Mouse (Mus musculus) hindbrain, embryonic 12.5 days (tissue): Measurements from ENCODE around the gene Mr1. TPM values are rescaled to one million over a fixed set of nuclear protein-coding genes. Genes with fewer than 3 reads are reported as not detected.

Experiments used
- ATAC-seq: fragments of 200-750 bp; cut with Nextera tagmentation; 2 replicates; pipeline ENCODE4 v1.8.0; 2017; ENCODE audit warnings: moderate TSS enrichment; ENCODE audit not compliant: low FRiP score
- H3K27ac ChIP-seq: fragments of 300-500 bp; sonication (generic); 2 replicates; pipeline ENCODE4 v1.5.1; 2016; ENCODE audit warnings: mild to moderate bottlenecking
- H3K27me3 ChIP-seq: fragments of 300-500 bp; sonication (generic); 2 replicates; pipeline ENCODE4 v1.6.1; 2016; ENCODE audit warnings: mild to moderate bottlenecking
- H3K36me3 ChIP-seq: fragments of 300-500 bp; sonication (generic); 2 replicates; pipeline ENCODE4 v1.6.1; 2016; ENCODE audit warnings: mild to moderate bottlenecking
- H3K4me1 ChIP-seq: fragments of 300-500 bp; sonication (generic); 2 replicates; pipeline ENCODE4 v1.6.1; 2016
- H3K4me2 ChIP-seq: fragments of 300-500 bp; sonication (generic); replicated peaks from 2 replicates; pipeline ENCODE4 v1.6.1; 2016; ENCODE audit warnings: mild to moderate bottlenecking
- H3K4me3 ChIP-seq: fragments of 300-500 bp; sonication (generic); 2 replicates; pipeline ENCODE4 v1.5.1; 2016; ENCODE audit warnings: mild to moderate bottlenecking
- H3K9ac ChIP-seq: fragments of 300-500 bp; sonication (generic); 2 replicates; pipeline ENCODE4 v1.6.1; 2016; ENCODE audit warnings: mild to moderate bottlenecking, moderate library complexity
- H3K9me3 ChIP-seq: fragments of 300-500 bp; sonication (generic); replicated peaks from 2 replicates; pipeline ENCODE4 v1.6.1; 2016; ENCODE audit warnings: mild to moderate bottlenecking
- WGBS: fragments of 180-500 bp; shearing (Covaris S2); methylation state at CpG from one replicate; pipeline ENCODE4 v1.1.7; 2016; 5-methylcytosine and 5-hydroxymethylcytosine counted together
- polyA plus RNA-seq: library from polyadenylated mRNA; unstranded; fragments of >200 nt; fragmentation: Nextera tagmentation; extraction: Ambion mirVana; gene quantifications from 2 replicates; pipeline ENCODE4 v1.2.1, GENCODE M21; 2016

Mr1 gene
- polyA plus RNA-seq, 1 experiment from 2014 or later = 2.4 TPM

DNA sequence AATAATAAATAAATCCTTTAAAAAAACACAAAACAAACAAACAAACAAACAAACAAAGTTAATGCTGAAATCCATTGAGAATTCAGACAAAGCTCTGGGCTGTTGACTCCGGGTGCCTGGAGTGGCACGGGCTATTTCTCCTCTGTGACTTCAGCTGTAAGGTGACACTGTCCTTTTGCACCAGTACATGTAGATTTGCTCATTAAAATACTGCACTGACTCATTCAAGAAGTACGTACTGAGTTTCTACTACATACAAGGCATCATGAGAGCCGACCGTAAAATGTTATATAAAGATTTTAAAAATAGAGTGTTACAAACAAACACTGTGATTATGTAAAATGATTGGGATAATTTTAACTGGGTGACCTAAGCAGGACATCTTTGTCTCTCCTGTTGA is 22.2 kb downstream of the Mr1 start:
- no peak overlapping the region for H3K27ac ChIP-seq
- H3K4me1 ChIP-seq = no peaks in the 10 kb centered on the region
- H3K4me2 ChIP-seq = no peak overlapping the region
- 94% methylated on average over 5 of the region's 5 CpGs for WGBS
- 0 out of 2 replicates have a peak, but pooled peaks cover 4% of the 10 kb centered on the region for H3K9me3 ChIP-seq
- H3K27me3 ChIP-seq = no peaks in the 10 kb centered on the region
- ATAC-seq = no peak
- no peaks in the 10 kb centered on the region for H3K36me3 ChIP-seq
- H3K4me3 ChIP-seq = no peak overlapping the region
- H3K9ac ChIP-seq = no peak overlapping the region

DNA sequence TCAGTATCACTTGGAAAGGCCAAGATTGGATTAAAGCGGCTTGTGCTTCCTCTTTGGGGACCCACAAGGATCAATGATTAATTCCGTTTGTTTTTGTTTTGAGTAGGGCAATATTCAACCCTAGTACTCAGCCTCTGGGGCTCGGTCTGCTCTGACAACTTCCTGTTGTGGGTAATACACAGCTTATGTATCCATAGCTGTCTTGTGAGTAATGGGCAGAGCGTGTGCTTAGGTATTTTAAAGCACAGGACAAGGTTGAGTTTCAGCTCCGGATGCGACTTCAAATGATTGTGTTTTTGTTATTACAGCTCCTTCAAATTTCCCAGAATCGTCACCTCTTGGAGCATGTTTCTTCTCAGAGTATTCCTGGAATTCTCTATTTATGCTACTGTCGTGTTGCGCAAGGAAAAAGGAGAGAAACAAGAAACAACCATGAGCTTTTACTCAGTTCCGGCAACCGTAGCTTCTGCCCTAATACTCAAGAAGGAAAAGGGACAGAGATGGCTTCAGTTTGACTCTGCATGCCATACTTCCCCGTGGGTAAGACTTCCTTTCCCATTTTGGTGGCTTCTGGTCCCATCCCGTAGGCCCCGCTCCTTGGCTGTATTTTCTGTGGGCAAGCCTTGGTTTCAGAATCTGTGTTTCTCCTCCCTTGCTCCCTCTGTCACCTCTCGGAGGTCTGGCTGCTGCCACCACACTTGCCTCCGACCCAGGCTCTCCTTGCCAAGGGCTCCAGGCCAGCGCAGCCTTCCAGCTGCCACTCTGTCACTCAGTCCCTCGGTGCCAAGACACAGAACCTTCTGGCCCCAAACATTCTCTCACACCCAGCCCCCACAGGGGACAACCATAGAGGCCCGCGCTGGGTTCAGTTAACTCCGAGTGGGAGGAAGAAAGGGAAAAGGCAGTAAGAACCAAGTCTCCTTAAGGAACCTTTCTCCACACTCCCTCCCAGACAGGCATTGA is 24.4 kb downstream of the Mr1 start:
- H3K36me3 ChIP-seq = no peaks in the 10 kb centered on the region

DNA sequence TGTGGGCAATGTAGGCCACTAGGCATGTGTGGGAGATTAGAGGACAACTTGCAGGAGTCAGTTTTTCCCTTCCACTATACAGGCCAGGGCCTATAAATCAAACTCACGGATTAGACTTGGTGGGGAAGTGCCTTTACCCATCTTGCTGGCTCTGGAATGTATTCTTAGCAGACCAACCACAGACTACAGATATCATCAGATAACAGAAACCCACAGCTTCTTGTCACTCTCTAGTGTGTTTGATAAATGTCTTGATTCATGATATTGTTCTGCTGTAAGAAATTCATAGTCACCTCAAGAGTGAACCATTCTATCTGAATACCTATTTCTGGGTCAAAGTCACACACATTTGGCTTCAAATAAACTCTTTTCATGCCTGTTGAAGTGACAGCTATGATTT is 26.9 kb downstream of the Mr1 start:
- WGBS = 92% methylated on average over 1 of the region's 1 CpGs
- Histone ChIP-seq H3K27ac (no peak overlapping the region), H3K4me3 (no peak overlapping the region), H3K9ac (no peak overlapping the region), H3K36me3 (no peaks in the 10 kb centered on the region), H3K27me3 (peaks cover 13% of the 10 kb centered on the region), H3K4me2 (no peak overlapping the region), H3K4me1 (no peaks in the 10 kb centered on the region), H3K9me3 (no peaks in the 10 kb centered on the region)
- no peak for ATAC-seq

More for the DNA sequence above, 24.4 kb downstream of the Mr1 start:
- no peak overlapping the region for H3K27ac ChIP-seq
- no peak for ATAC-seq
- WGBS = 80% methylated on average over 21 of the region's 21 CpGs
- no peak overlapping the region for H3K4me2 ChIP-seq
- no peak overlapping the region for H3K4me3 ChIP-seq
- no peaks in the 10 kb centered on the region for H3K4me1 ChIP-seq
- H3K27me3 ChIP-seq = peaks cover 3% of the 10 kb centered on the region; the same call in 1 of the 2 replicates
- H3K9me3 ChIP-seq = 0 out of 2 replicates have a peak, but pooled peaks cover 4% of the 10 kb centered on the region
- H3K9ac ChIP-seq = no peak overlapping the region

DNA sequence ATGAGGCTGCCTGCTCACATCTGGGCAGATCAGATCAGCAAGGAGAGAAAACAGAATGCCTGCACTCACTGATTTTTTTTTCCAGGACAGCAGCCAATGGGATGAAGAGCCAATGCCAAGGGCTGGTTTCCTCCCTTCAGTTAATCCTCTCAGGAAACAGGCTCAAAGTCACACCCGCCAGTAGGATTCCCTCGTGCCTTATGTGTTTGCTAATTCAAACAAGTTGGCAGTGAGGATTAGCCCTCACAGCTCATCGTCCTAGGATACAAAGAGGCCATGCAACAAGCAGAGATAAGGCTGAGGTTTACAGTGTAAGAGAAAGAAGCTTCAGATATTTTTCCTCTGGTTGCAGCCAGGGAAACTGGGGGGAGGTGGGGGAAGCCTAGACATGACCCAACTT is 32.7 kb downstream of the Mr1 start:
- no peaks in the 10 kb centered on the region for H3K36me3 ChIP-seq
- WGBS = 36% methylated on average over 3 of the region's 3 CpGs
- ATAC-seq = no peak
- no peak overlapping the region for H3K4me3 ChIP-seq
- peaks cover 13% of the 10 kb centered on the region for H3K27me3 ChIP-seq
- H3K4me1 ChIP-seq = peaks cover 18% of the 10 kb centered on the region
- H3K27ac ChIP-seq = no peak overlapping the region
- no peak overlapping the region for H3K9ac ChIP-seq
- no peaks in the 10 kb centered on the region for H3K9me3 ChIP-seq
- H3K4me2 ChIP-seq = no peak overlapping the region

DNA sequence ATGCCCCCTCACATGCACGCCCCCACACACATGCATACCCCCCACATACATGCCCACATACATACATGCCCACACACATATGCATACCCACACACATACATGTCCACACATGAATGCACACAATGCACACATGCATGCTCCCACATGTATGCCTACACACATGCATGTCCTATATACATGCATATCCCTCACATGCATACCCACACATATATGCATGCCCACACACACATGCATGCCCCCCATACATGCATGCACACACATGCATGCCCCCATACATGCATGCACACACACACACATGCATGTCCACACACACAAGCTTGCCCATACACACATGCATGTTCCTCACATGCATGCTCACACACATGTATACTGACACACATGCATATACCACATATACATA is 33.7 kb downstream of the Mr1 start:
- no peak for ATAC-seq
- Histone ChIP-seq H3K9ac (no peak overlapping the region), H3K27me3 (peaks cover 13% of the 10 kb centered on the region), H3K27ac (no peak overlapping the region), H3K4me3 (no peak overlapping the region), H3K9me3 (no peaks in the 10 kb centered on the region), H3K36me3 (no peaks in the 10 kb centered on the region), H3K4me2 (no peak overlapping the region), H3K4me1 (peaks cover 24% of the 10 kb centered on the region)
- WGBS = 95% methylated on average over 1 of the region's 1 CpGs

DNA sequence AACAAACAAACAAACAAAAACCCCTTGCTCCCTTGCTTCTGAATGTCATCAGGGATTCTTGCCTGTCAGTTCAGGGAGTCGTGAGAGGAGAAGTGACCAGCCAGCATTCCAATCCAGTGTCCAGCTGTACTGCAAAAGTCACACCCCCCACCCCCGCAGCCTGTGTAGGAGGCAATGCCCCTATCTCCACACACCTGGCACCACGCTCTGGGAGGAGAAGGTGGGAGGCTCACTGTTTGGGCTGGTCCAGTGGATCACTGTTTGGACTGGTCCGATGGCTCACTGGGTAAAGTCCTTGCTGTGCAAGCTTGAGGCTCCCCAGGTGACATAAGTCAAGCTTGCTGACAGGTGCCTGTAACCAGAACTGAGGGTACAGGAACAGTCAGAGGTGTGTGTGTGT is 34.5 kb downstream of the Mr1 start:
- H3K27ac ChIP-seq = no peak overlapping the region
- ATAC-seq = no peak
- 36% methylated on average over 4 of the region's 4 CpGs for WGBS
- no peak overlapping the region for H3K4me2 ChIP-seq
- H3K27me3 ChIP-seq = peaks cover 9% of the 10 kb centered on the region
- H3K9ac ChIP-seq = no peak overlapping the region
- no peaks in the 10 kb centered on the region for H3K36me3 ChIP-seq
- peaks cover 25% of the 10 kb centered on the region for H3K4me1 ChIP-seq
- H3K4me3 ChIP-seq = no peak overlapping the region
- no peaks in the 10 kb centered on the region for H3K9me3 ChIP-seq

DNA sequence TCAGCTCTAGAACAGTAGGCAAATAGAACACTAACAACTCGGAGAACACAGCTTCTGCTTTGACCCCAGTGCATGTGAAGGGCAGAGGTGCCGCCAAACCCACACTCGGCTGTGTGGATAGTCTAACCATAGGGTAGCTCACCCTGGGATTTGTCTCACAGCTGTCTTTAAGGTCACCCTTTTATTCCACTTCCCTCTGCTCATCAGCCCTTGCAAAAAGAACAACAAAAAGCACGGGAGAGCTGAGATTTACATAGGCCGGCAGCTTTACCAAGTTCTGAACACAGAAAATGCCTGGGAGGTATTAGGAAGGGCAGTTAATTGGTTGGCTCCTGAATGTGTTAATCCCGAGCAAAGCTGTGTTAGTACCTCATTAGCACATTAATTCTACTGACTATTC is 35.1 kb downstream of the Mr1 start:
- no peak for ATAC-seq
- H3K9ac ChIP-seq = no peak overlapping the region
- H3K4me3 ChIP-seq = no peak overlapping the region
- H3K36me3 ChIP-seq = no peaks in the 10 kb centered on the region
- no peaks in the 10 kb centered on the region for H3K9me3 ChIP-seq
- H3K4me1 ChIP-seq = peaks cover 25% of the 10 kb centered on the region
- H3K27ac ChIP-seq = no peak overlapping the region
- H3K4me2 ChIP-seq = no peak overlapping the region
- H3K27me3 ChIP-seq = peaks cover 6% of the 10 kb centered on the region
- WGBS = 15% methylated on average over 6 of the region's 6 CpGs

DNA sequence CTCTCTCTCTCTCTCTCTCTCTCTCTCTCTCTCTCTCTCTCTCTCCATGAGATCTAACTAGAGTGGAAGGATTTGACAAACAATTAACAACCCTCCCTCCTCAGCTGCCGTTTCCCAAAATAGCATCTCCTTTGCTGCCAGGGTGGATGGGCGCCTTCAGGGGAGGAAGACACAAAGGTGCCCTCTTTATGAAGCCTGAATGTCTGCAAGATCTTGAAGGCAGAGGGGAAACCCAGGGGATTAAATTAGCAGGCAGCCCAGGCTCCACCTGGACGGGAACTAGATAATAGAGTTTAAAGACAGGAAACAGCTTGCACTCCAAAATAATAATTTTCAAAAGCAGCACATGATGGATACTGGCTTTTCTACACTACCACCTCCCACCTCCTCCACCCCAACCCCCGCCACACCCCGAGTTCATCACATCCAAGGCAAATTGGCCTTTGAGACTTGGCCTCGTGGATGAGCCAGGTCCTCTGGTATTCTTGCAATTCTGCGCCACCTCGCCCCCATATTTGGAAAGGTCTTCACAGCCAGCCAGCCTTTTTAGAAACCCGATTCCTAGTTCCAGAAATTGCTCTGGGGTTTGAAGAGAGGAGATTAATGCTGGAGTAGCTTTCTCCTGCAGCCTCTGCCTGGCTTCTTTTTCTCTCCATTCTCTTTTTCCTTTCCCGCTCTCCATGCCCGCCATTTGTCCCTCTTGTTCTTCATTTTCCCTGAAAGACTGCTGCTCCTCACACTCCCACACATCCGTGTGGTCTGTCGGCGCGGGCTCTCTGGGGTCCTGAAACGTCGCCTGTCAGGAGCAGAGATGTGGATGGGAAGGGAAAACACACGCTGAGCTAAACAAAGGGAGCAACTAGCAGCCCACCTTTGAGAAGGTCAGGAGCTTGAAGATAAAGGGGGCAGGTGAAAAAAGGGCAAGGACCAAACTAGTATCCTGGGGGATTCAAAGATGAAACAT is 36.9 kb downstream of the Mr1 start:
- Histone ChIP-seq H3K27ac (peak overlapping the region; percentile 55), H3K4me2 (peak overlapping the region; percentile 36), H3K27me3 (no peaks in the 10 kb centered on the region; the same call in 1 of the 2 replicates), H3K9ac (peak overlapping the region; percentile 41), H3K4me3 (no peak overlapping the region), H3K9me3 (no peaks in the 10 kb centered on the region), H3K36me3 (no peaks in the 10 kb centered on the region), H3K4me1 (peaks cover 25% of the 10 kb centered on the region)
- WGBS = 21% methylated on average over 18 of the region's 18 CpGs
- ATAC-seq = no peak

DNA sequence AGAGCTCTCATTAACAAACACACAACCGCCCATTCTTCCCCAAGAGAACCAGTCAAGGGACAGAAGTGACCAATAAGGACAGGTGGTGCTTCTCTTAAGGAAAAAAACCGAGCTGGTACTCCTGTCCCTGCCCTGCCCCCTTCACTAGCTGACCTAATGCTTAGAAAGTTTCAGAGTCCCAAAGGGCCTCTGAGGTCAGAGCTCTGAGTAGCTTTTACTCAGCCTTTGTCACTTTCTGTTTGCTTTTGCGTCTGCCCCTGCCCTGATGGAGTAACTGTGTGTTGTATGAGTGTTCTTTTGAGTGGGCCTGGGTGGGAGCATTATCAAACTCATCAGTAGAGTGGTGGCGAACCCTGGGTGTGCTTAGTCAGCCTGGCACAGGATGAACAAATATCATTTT is 38.2 kb downstream of the Mr1 start:
- no peak overlapping the region for H3K4me3 ChIP-seq
- no peak for ATAC-seq
- no peak overlapping the region for H3K4me2 ChIP-seq
- no peaks in the 10 kb centered on the region for H3K9me3 ChIP-seq
- no peaks in the 10 kb centered on the region; the same call in 1 of the 2 replicates for H3K27me3 ChIP-seq
- WGBS = 34% methylated on average over 4 of the region's 4 CpGs
- peaks cover 25% of the 10 kb centered on the region for H3K4me1 ChIP-seq
- no peak overlapping the region for H3K9ac ChIP-seq
- no peak overlapping the region for H3K27ac ChIP-seq
- no peaks in the 10 kb centered on the region for H3K36me3 ChIP-seq

DNA sequence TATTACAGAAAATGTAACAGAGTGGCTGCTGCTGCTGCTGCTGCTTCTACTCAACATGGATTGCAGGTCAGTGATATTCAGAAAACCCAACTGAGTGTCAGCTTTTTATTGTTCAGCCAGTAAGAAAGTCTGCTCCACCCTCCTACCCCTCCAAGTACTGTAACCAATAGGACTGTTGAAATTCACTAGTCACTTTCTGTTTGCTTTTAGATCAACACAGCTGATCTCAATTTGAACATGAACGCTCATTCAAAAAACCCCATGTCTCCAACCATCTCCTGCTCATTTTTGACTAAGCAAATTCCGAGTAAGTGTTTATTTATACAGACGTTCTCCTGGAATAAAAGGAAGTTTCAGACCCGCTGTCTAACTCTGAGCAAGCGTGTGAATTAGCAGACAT is 38.8 kb downstream of the Mr1 start:
- WGBS = 57% methylated on average over 5 of the region's 5 CpGs
- peaks cover 25% of the 10 kb centered on the region for H3K4me1 ChIP-seq
- no peak overlapping the region for H3K9ac ChIP-seq
- no peak overlapping the region for H3K27ac ChIP-seq
- no peaks in the 10 kb centered on the region for H3K9me3 ChIP-seq
- no peaks in the 10 kb centered on the region; the same call in 1 of the 2 replicates for H3K27me3 ChIP-seq
- H3K36me3 ChIP-seq = no peaks in the 10 kb centered on the region
- H3K4me2 ChIP-seq = no peak overlapping the region
- no peak for ATAC-seq
- no peak overlapping the region for H3K4me3 ChIP-seq

DNA sequence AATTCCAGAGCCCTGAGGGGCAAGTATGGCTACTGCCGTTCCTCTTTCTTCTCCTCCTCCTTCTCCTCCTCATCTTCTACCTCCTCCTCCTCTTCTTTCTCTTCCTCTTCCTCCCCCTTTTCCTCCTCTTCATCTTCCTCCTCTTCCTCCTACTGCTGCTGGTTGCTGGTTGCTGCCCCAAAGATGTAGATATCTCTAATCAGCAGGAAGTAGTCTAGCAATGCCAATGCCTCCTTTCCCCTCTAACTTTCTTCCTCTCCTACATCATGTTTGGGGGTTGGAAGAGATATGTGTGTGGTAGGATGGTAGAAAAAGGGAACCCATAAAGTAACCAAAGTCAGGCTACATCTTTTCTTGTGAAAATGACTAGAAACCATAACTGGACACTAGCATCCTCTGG is 40.3 kb downstream of the Mr1 start:
- no peak overlapping the region for H3K9ac ChIP-seq
- no peak for ATAC-seq
- no peaks in the 10 kb centered on the region for H3K9me3 ChIP-seq
- WGBS = 100% methylated on average over 1 of the region's 1 CpGs
- H3K4me3 ChIP-seq = no peak overlapping the region
- H3K4me1 ChIP-seq = peaks cover 22% of the 10 kb centered on the region
- H3K27me3 ChIP-seq = no peaks in the 10 kb centered on the region; the same call in 1 of the 2 replicates
- no peaks in the 10 kb centered on the region for H3K36me3 ChIP-seq
- H3K27ac ChIP-seq = no peak overlapping the region
- no peak overlapping the region for H3K4me2 ChIP-seq

DNA sequence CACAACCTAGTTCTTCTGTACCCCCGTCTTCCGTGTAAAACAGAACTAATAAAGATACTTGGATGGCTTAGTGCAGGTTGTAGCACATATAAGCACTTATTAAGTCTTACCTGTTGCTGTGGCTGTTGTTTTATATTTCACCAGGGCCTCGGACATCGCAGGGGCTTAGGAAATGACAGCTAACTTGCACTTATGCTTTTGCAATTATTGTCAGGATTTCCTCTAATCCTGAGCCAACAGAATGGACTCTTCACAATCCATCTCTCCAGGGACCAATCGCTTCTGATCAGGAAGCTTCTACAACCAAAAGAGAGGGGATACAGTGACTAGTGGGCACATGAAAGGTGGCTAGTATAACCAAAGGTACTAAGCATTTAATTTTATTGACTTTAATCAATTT is 42.6 kb downstream of the Mr1 start:
- ATAC-seq = no peak
- Histone ChIP-seq H3K27ac (no peak overlapping the region), H3K9ac (no peak overlapping the region), H3K4me1 (peaks cover 11% of the 10 kb centered on the region), H3K4me2 (no peak overlapping the region), H3K9me3 (no peaks in the 10 kb centered on the region), H3K27me3 (no peaks in the 10 kb centered on the region), H3K4me3 (no peak overlapping the region), H3K36me3 (no peaks in the 10 kb centered on the region)
- WGBS = 88% methylated on average over 5 of the region's 5 CpGs
